Mouse (Mus musculus) embryonic facial prominence, embryonic 11.5 days (tissue): ENCODE data around the gene Slitrk5. TPM values are rescaled to one million over a fixed set of nuclear protein-coding genes. Genes with fewer than 3 reads are reported as not detected.
"Not testable (repeated sequence)": the region's sequence is repeated elsewhere in the genome, so short reads cannot be mapped to it uniquely, and the experiment has no call there.

Source experiments
- ATAC-seq: fragments of 200-750 bp; cut with Nextera tagmentation; replicated peaks from 2 replicates; pipeline ENCODE4 v1.8.0; 2017; ENCODE audit warnings: low read depth; ENCODE audit not compliant: insufficient number of reproducible peaks, low FRiP score, low TSS enrichment
- DNase-seq: peaks from one replicate; pipeline ENCODE4 v3.0.0-alpha.2; 2015; ENCODE audit warnings: low spot score
- H3K27ac ChIP-seq: fragments of 300-500 bp; sonication (generic); replicated peaks from 2 replicates; pipeline ENCODE4 v1.5.1; 2014; ENCODE audit warnings: mild to moderate bottlenecking, low read depth, low read length, control low read depth
- H3K27me3 ChIP-seq: fragments of 300-500 bp; sonication (generic); 2 replicates; pipeline ENCODE4 v1.6.1; 2014; ENCODE audit warnings: mild to moderate bottlenecking, low read length, moderate library complexity, mixed read lengths; ENCODE audit not compliant: control insufficient read depth, insufficient read depth
- H3K36me3 ChIP-seq: fragments of 300-500 bp; sonication (generic); replicated peaks from 2 replicates; pipeline ENCODE4 v1.6.1; 2014; ENCODE audit warnings: low read depth, mild to moderate bottlenecking, low read length, moderate library complexity, mixed read lengths; ENCODE audit not compliant: control insufficient read depth, insufficient read depth
- H3K4me1 ChIP-seq: fragments of 300-500 bp; sonication (generic); 2 replicates; pipeline ENCODE4 v1.6.1; 2014; ENCODE audit warnings: low read length, mixed read lengths; ENCODE audit not compliant: control insufficient read depth, insufficient read depth
- H3K4me2 ChIP-seq: fragments of 300-500 bp; sonication (generic); 2 replicates; pipeline ENCODE4 v1.6.1; 2014; ENCODE audit warnings: low read depth, mild to moderate bottlenecking, control low read depth, low read length, moderate library complexity
- H3K4me3 ChIP-seq: fragments of 300-500 bp; sonication (generic); 2 replicates; pipeline ENCODE4 v1.5.1; 2014; ENCODE audit warnings: low read depth, low read length, control low read depth
- H3K9ac ChIP-seq: fragments of 300-500 bp; sonication (generic); replicated peaks from 2 replicates; pipeline ENCODE4 v1.6.1; 2014; ENCODE audit warnings: mild to moderate bottlenecking, control low read depth, low read length
- H3K9me3 ChIP-seq: fragments of 300-500 bp; sonication (generic); replicated peaks from 2 replicates; pipeline ENCODE4 v1.6.1; 2016; ENCODE audit warnings: mild to moderate bottlenecking, low read length, inconsistent platforms, mixed read lengths; ENCODE audit not compliant: control insufficient read depth
- WGBS: fragments of 180-500 bp; shearing (Covaris S2); extraction: QIAGEN DNeasy Blood & Tissue Kit; methylation state at CpG from one replicate; pipeline ENCODE4 v1.1.7; 2014; 5-methylcytosine and 5-hydroxymethylcytosine counted together
- polyA plus RNA-seq: library from polyadenylated mRNA; unstranded; fragments of >200 nt; fragmentation: Nextera tagmentation; extraction: Ambion mirVana; gene quantifications from 2 replicates; pipeline ENCODE4 v1.2.1, GENCODE M21; 2014

Gene Slitrk5
- polyA plus RNA-seq, 1 experiment from 2014 or later: 9.8 TPM

GRCm38 (mm10) chr14:111681092-111681708, 6.3 kb downstream of the Slitrk5 start:
- peak; percentile 58 for DNase-seq
- Histone ChIP-seq H3K27ac (no peak overlapping the region), H3K4me3 (peak overlapping the region; percentile 43), H3K9me3 (no peaks in the 10 kb centered on the region), H3K4me2 (peak overlapping the region; percentile 90), H3K27me3 (peaks cover 6% of the 10 kb centered on the region; the same call in 1 of the 2 replicates), H3K36me3 (no peaks in the 10 kb centered on the region), H3K9ac (peak overlapping the region; percentile 63), H3K4me1 (no peaks in the 10 kb centered on the region)
- ATAC-seq: peak; percentile 47
- under 1% methylated on average over 38 of the region's 38 CpGs for WGBS

GRCm38 (mm10) chr14:111681773-111682172, 6.9 kb downstream of the Slitrk5 start:
- DNase-seq: no peak

GRCm38 (mm10) chr14:111683543-111683942, 8.6 kb downstream of the Slitrk5 start:
- Histone ChIP-seq H3K27ac (no peak overlapping the region), H3K4me3 (no peak overlapping the region), H3K27me3 (peaks cover 3% of the 10 kb centered on the region; the same call in 1 of the 2 replicates), H3K9ac (no peak overlapping the region), H3K36me3 (no peaks in the 10 kb centered on the region), H3K4me1 (no peaks in the 10 kb centered on the region), H3K9me3 (no peaks in the 10 kb centered on the region), H3K4me2 (no peak overlapping the region)
- DNase-seq (no peak), ATAC-seq (no peak)
- 83% methylated on average over 4 of the region's 4 CpGs for WGBS

More at GRCm38 (mm10) chr14:111681773-111682172, 6.9 kb downstream of the Slitrk5 start:
- whole genome bisulfite sequencing: 6% methylated on average over 13 of the region's 13 CpGs
- H3K36me3 ChIP-seq: no peaks in the 10 kb centered on the region
- H3K4me1 ChIP-seq: no peaks in the 10 kb centered on the region
- H3K27me3 ChIP-seq: peaks cover 6% of the 10 kb centered on the region; the same call in 1 of the 2 replicates
- H3K27ac ChIP-seq: no peak overlapping the region
- ATAC-seq: no peak
- H3K4me3 ChIP-seq: peak overlapping the region; percentile 43
- H3K9me3 ChIP-seq: no peaks in the 10 kb centered on the region
- peak overlapping the region; percentile 63 for H3K9ac ChIP-seq
- H3K4me2 ChIP-seq: peak overlapping the region; percentile 90

GRCm38 (mm10) chr14:111690139-111690538, 15.2 kb downstream of the Slitrk5 start:
- H3K4me3 ChIP-seq, H3K27ac ChIP-seq, H3K36me3 ChIP-seq, H3K27me3 ChIP-seq, ATAC-seq, H3K4me1 ChIP-seq, H3K9ac ChIP-seq, H3K4me2 ChIP-seq, DNase-seq, H3K9me3 ChIP-seq: not testable (repeated sequence)
- WGBS: 79% methylated on average over 1 of the region's 1 CpGs

- Histone ChIP-seq H3K4me3 (no peak overlapping the region), H3K9me3 (no peaks in the 10 kb centered on the region), H3K27ac (no peak overlapping the region), H3K4me2 (no peak overlapping the region), H3K9ac (no peak overlapping the region), H3K36me3 (no peaks in the 10 kb centered on the region), H3K4me1 (no peaks in the 10 kb centered on the region), H3K27me3 (no peaks in the 10 kb centered on the region)
- no peak for ATAC-seq
- 75% methylated on average over 2 of the region's 2 CpGs for WGBS
- DNase-seq: no peak
Measured at GRCm38 (mm10) chr14:111729833-111730232, 54.9 kb downstream of the Slitrk5 start.
